Mouse (Mus musculus): ENCODE data around the gene Cdk5rap2. TPM values are rescaled to one million over a fixed set of nuclear protein-coding genes. Genes with fewer than 3 reads are reported as not detected.

Cdk5rap2 gene
- polyA plus RNA-seq, 1 experiment from 2014 or later = 23.7 TPM

GRCm38 (mm10) chr4:70224503-70224902, 185.7 kb downstream of the Cdk5rap2 start:
- no peak overlapping the region for H3K4me3 ChIP-seq

GRCm38 (mm10) chr4:70221878-70222277, 188.4 kb downstream of the Cdk5rap2 start:
- H3K27ac ChIP-seq = no peak overlapping the region
- no peaks in the 10 kb centered on the region for H3K9me3 ChIP-seq
- no peaks in the 10 kb centered on the region for H3K27me3 ChIP-seq
- H3K4me3 ChIP-seq = no peak overlapping the region
- ATAC-seq (ENCODE audit: insufficient number of reproducible peaks, insufficient read depth, low FRiP score, low TSS enrichment, low read depth) = no peak
- no peak overlapping the region for H3K4me2 ChIP-seq
- no peak overlapping the region for H3K9ac ChIP-seq
- H3K4me1 ChIP-seq = peaks cover 13% of the 10 kb centered on the region
- WGBS = 58% methylated on average over 3 of the region's 3 CpGs
- H3K36me3 ChIP-seq = peaks cover 68% of the 10 kb centered on the region

More at GRCm38 (mm10) chr4:70224503-70224902, 185.7 kb downstream of the Cdk5rap2 start:
- Histone ChIP-seq H3K36me3 (peaks cover 74% of the 10 kb centered on the region), H3K27me3 (no peaks in the 10 kb centered on the region), H3K4me2 (no peak overlapping the region), H3K9ac (no peak overlapping the region), H3K4me1 (peaks cover 13% of the 10 kb centered on the region), H3K9me3 (no peaks in the 10 kb centered on the region), H3K27ac (no peak overlapping the region)
- 83% methylated on average over 2 of the region's 2 CpGs for WGBS
- no peak for ATAC-seq (ENCODE audit: insufficient number of reproducible peaks, insufficient read depth, low FRiP score, low TSS enrichment, low read depth)

GRCm38 (mm10) chr4:70221370-70221769, 188.9 kb downstream of the Cdk5rap2 start:
- ATAC-seq (ENCODE audit: insufficient number of reproducible peaks, insufficient read depth, low FRiP score, low TSS enrichment, low read depth) = no peak
- Histone ChIP-seq H3K9me3 (no peaks in the 10 kb centered on the region), H3K27ac (no peak overlapping the region)

GRCm38 (mm10) chr4:70220277-70221180, 189.7 kb downstream of the Cdk5rap2 start:
- H3K4me3 ChIP-seq = no peak overlapping the region
- peak; percentile 40; the same call in 1 of the 2 replicates for ATAC-seq (ENCODE audit: insufficient number of reproducible peaks, insufficient read depth, low FRiP score, low TSS enrichment, low read depth)
- no peak overlapping the region for H3K4me2 ChIP-seq
- peaks cover 13% of the 10 kb centered on the region for H3K4me1 ChIP-seq
- peaks cover 55% of the 10 kb centered on the region for H3K36me3 ChIP-seq
- H3K27ac ChIP-seq = 0 out of 2 replicates have a peak overlapping the region, but pooled peaks have one; percentile 29
- 64% methylated on average over 9 of the region's 10 CpGs for WGBS
- no peaks in the 10 kb centered on the region for H3K9me3 ChIP-seq
- H3K27me3 ChIP-seq = no peaks in the 10 kb centered on the region
- H3K9ac ChIP-seq = no peak overlapping the region

More at GRCm38 (mm10) chr4:70221370-70221769, 188.9 kb downstream of the Cdk5rap2 start:
- WGBS = 90% methylated on average over 1 of the region's 1 CpGs
- Histone ChIP-seq H3K4me2 (no peak overlapping the region), H3K4me3 (no peak overlapping the region), H3K4me1 (peaks cover 13% of the 10 kb centered on the region), H3K36me3 (peaks cover 63% of the 10 kb centered on the region), H3K27me3 (no peaks in the 10 kb centered on the region), H3K9ac (no peak overlapping the region)

GRCm38 (mm10) chr4:70219776-70220175, 190.5 kb downstream of the Cdk5rap2 start:
- Histone ChIP-seq H3K9me3 (no peaks in the 10 kb centered on the region), H3K36me3 (peaks cover 48% of the 10 kb centered on the region), H3K4me1 (peaks cover 13% of the 10 kb centered on the region), H3K4me3 (no peak overlapping the region), H3K4me2 (no peak overlapping the region), H3K27me3 (no peaks in the 10 kb centered on the region), H3K9ac (no peak overlapping the region), H3K27ac (0 out of 2 replicates have a peak overlapping the region, but pooled peaks have one; percentile 4)
- WGBS = 82% methylated on average over 4 of the region's 4 CpGs
- no peak for ATAC-seq (ENCODE audit: insufficient number of reproducible peaks, insufficient read depth, low FRiP score, low TSS enrichment, low read depth)

GRCm38 (mm10) chr4:70185971-70186370, 224.3 kb downstream of the Cdk5rap2 start:
- no peaks in the 10 kb centered on the region for H3K4me1 ChIP-seq
- H3K9me3 ChIP-seq = no peaks in the 10 kb centered on the region
- no peak overlapping the region for H3K4me3 ChIP-seq
- no peak for ATAC-seq (ENCODE audit: insufficient number of reproducible peaks, insufficient read depth, low FRiP score, low TSS enrichment, low read depth)
- H3K9ac ChIP-seq = no peak overlapping the region
- no peaks in the 10 kb centered on the region for H3K27me3 ChIP-seq
- WGBS = 84% methylated on average over 2 of the region's 2 CpGs
- no peak overlapping the region for H3K4me2 ChIP-seq
- no peaks in the 10 kb centered on the region for H3K36me3 ChIP-seq
- no peak overlapping the region for H3K27ac ChIP-seq

Other genes with a start within 250 kb of the Cdk5rap2 start
- 13.0 and 13.8 TPM in 2 replicates for gene Megf9, start 124.6 kb upstream of the Cdk5rap2 start, polyA plus RNA-seq (2015; fragmentation: Nextera tagmentation; extraction: Ambion mirVana)

Measured in embryonic facial prominence, embryonic 13.5 days (tissue).